Mouse (Mus musculus): Measurements from ENCODE around the gene Ago3. TPM values are rescaled to one million over a fixed set of nuclear protein-coding genes. Genes with fewer than 3 reads are reported as not detected.
A peak's percentile ranks its signal among the peaks of the same experiment; 100 is the strongest.

The Ago3 gene
- total and polyA plus RNA-seq, 2 experiments, result 4.9 to 8.6 TPM

DNA sequence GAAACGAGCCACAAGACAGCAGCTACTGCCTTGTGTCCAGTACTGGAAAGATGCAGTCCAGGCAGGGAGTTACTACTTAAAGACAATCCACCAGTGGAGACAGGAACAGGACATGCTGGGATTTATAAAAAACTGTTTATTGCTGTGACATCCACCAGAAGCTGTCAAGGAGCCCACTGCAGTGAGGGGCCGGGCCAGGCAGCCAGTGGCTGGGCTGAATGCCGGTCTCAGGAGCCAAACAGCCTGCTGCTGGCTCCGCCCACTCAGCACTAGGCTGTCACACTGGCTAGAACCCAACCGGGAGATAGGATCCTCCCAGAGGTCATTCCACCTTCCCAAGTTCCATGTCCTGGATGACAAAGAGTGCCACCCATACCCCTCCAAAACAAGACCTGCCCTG lies 113.4 kb downstream of the Ago3 start:
- H3K27me3 ChIP-seq (ENCODE audit: control insufficient read depth, insufficient read depth, low read length), result no peaks in the 10 kb centered on the region
- 46% methylated on average over 5 of the region's 5 CpGs for WGBS

DNA sequence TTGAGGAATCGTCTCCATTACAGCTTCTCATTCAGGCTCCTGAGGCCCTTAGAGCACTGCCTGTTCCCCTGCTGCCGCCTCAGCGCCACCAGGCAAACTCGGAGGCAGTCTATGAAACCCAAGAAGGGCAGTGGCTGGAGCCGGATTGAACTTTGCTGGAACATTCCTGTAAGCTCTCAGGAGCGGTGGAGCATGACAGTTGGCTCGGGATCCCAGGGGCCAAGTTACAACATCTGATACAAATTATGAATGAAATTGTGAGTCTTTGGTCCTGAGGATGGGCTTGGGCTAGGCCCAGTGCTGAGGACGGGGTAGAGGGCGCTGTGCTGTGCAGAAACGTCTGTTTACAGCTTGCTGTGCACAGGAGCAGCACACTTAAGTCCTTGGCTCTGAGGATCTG lies 115.0 kb downstream of the Ago3 start:
- Histone ChIP-seq H3K4me3 (ENCODE audit: insufficient read depth, low read depth, low read length) (no peak overlapping the region), H3K27ac (replicated peaks; ENCODE audit: insufficient read depth, low read depth, low read length) (no peak overlapping the region), H3K79me2 (ENCODE audit: control insufficient read depth, insufficient read depth, low read length) (no peaks in the 10 kb centered on the region), H3K27me3 (ENCODE audit: control insufficient read depth, insufficient read depth, low read length) (no peaks in the 10 kb centered on the region), H3K36me3 (ENCODE audit: control insufficient read depth, insufficient read depth, low read length) (peaks cover 4% of the 10 kb centered on the region; the same call in 1 of the 2 replicates), H3K9ac (ENCODE audit: low read depth, low read length) (no peak overlapping the region), H3K4me1 (ENCODE audit: control insufficient read depth, insufficient read depth, low read length) (peaks cover 3% of the 10 kb centered on the region; the same call in 1 of the 2 replicates)
- 80% methylated on average over 10 of the region's 10 CpGs for WGBS
- DNase-seq (ENCODE audit: extremely low read depth, low read depth, low spot score), result peak; percentile 31
- TF ChIP-seq CTCF (IDR thresholded peaks at IDR 0.05; ENCODE audit: low read depth, low read length) (no peak), POLR2A (IDR thresholded peaks at IDR 0.05; ENCODE audit: extremely low read depth, insufficient read depth, low read length) (no peak)

More for the DNA sequence above, 113.4 kb downstream of the Ago3 start:
- H3K4me1 ChIP-seq (ENCODE audit: control insufficient read depth, insufficient read depth, low read length), result peaks cover 5% of the 10 kb centered on the region
- H3K79me2 ChIP-seq (ENCODE audit: control insufficient read depth, insufficient read depth, low read length), result peaks cover 2% of the 10 kb centered on the region
- peak; percentile 46 for DNase-seq (ENCODE audit: extremely low read depth, low read depth, low spot score)
- TF ChIP-seq POLR2A (IDR thresholded peaks at IDR 0.05; ENCODE audit: extremely low read depth, insufficient read depth, low read length) (no peak), CTCF (IDR thresholded peaks at IDR 0.05; ENCODE audit: low read depth, low read length) (no peak)
- H3K36me3 ChIP-seq (ENCODE audit: control insufficient read depth, insufficient read depth, low read length), result peaks cover 4% of the 10 kb centered on the region; the same call in 1 of the 2 replicates
- no peak overlapping the region for H3K9ac ChIP-seq (ENCODE audit: low read depth, low read length)
- H3K4me3 ChIP-seq (ENCODE audit: insufficient read depth, low read depth, low read length), result no peak overlapping the region
- no peak overlapping the region for H3K27ac ChIP-seq (replicated peaks; ENCODE audit: insufficient read depth, low read depth, low read length)

DNA sequence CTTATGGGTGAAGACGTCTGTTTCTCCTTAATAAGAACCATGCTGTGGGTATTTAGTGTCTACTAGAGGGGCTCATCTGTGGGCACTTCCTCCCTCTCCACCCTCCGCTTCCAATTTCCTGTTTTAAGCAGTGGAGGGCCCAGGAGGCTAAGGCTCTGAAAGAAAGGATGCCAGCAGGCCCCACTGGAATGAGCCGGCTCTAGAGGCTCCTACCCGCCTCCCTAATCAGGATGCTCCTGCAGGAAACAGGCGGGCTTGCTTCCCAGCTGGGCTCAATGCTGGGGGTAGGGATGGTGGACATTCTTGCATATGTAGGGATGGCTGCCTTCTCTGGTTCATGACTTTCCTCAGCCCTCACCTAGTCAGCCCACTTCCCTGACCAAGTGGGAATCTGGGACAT lies 116.2 kb downstream of the Ago3 start:
- no peaks in the 10 kb centered on the region for H3K79me2 ChIP-seq (ENCODE audit: control insufficient read depth, insufficient read depth, low read length)
- no peaks in the 10 kb centered on the region for H3K27me3 ChIP-seq (ENCODE audit: control insufficient read depth, insufficient read depth, low read length)
- no peak for DNase-seq (ENCODE audit: extremely low read depth, low read depth, low spot score)
- no peak overlapping the region for H3K27ac ChIP-seq (replicated peaks; ENCODE audit: insufficient read depth, low read depth, low read length)
- TF ChIP-seq CTCF (IDR thresholded peaks at IDR 0.05; ENCODE audit: low read depth, low read length), result no peak
- TF ChIP-seq POLR2A (IDR thresholded peaks at IDR 0.05; ENCODE audit: extremely low read depth, insufficient read depth, low read length), result no peak
- H3K4me1 ChIP-seq (ENCODE audit: control insufficient read depth, insufficient read depth, low read length), result peaks cover 3% of the 10 kb centered on the region; the same call in 1 of the 2 replicates
- H3K9ac ChIP-seq (ENCODE audit: low read depth, low read length), result no peak overlapping the region
- no peak overlapping the region for H3K4me3 ChIP-seq (ENCODE audit: insufficient read depth, low read depth, low read length)
- WGBS, result 74% methylated on average over 5 of the region's 5 CpGs
- peaks cover 4% of the 10 kb centered on the region; the same call in 1 of the 2 replicates for H3K36me3 ChIP-seq (ENCODE audit: control insufficient read depth, insufficient read depth, low read length)

DNA sequence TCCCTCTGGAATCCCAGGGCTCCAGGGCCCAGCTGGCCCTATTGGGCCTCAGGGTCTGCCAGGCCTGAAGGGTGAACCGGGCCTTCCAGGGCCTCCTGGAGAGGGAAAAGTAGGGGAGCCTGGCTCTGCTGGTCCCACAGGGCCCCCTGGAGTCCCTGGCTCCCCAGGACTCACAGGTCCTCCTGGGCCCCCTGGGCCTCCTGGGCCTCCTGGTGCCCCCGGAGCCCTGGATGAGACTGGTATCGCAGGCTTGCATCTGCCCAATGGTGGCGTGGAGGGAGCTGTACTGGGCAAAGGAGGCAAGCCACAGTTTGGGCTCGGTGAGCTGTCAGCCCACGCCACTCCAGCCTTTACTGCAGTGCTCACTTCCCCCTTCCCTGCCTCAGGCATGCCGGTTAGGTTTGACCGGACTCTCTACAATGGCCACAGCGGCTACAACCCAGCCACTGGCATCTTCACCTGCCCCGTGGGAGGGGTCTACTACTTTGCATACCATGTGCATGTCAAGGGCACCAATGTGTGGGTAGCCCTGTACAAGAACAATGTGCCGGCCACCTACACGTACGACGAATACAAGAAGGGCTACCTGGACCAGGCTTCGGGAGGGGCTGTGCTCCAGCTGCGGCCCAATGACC lies 117.7 kb downstream of the Ago3 start:
- Histone ChIP-seq H3K27ac (replicated peaks; ENCODE audit: insufficient read depth, low read depth, low read length) (no peak overlapping the region), H3K27me3 (ENCODE audit: control insufficient read depth, insufficient read depth, low read length) (no peaks in the 10 kb centered on the region), H3K4me1 (ENCODE audit: control insufficient read depth, insufficient read depth, low read length) (peaks cover 3% of the 10 kb centered on the region; the same call in 1 of the 2 replicates), H3K36me3 (ENCODE audit: control insufficient read depth, insufficient read depth, low read length) (peaks cover under 1% of the 10 kb centered on the region; the same call in 1 of the 2 replicates), H3K79me2 (ENCODE audit: control insufficient read depth, insufficient read depth, low read length) (no peaks in the 10 kb centered on the region), H3K4me3 (ENCODE audit: insufficient read depth, low read depth, low read length) (no peak overlapping the region), H3K9ac (ENCODE audit: low read depth, low read length) (no peak overlapping the region)
- WGBS, result 96% methylated on average over 16 of the region's 16 CpGs
- no peak for DNase-seq (ENCODE audit: extremely low read depth, low read depth, low spot score)
- no peak for TF ChIP-seq CTCF (IDR thresholded peaks at IDR 0.05; ENCODE audit: low read depth, low read length)
- TF ChIP-seq POLR2A (IDR thresholded peaks at IDR 0.05; ENCODE audit: extremely low read depth, insufficient read depth, low read length), result no peak

DNA sequence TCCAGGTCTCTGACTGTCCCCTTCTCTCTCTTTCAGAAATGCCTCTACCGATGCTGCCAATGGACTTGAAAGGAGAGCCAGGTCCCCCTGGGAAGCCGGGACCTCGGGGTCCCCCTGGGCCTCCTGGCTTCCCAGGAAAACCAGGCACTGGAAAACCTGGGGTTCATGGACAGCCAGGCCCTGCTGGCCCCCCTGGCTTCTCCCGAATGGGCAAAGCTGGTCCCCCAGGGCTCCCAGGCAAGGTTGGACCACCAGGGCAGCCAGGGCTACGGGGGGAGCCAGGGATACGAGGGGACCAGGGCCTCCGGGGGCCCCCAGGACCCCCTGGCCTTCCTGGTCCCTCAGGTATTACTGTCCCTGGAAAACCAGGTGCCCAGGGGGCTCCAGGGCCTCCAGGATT lies 119.0 kb downstream of the Ago3 start:
- Histone ChIP-seq H3K4me1 (ENCODE audit: control insufficient read depth, insufficient read depth, low read length) (peaks cover 3% of the 10 kb centered on the region; the same call in 1 of the 2 replicates), H3K36me3 (ENCODE audit: control insufficient read depth, insufficient read depth, low read length) (no peaks in the 10 kb centered on the region), H3K27me3 (ENCODE audit: control insufficient read depth, insufficient read depth, low read length) (no peaks in the 10 kb centered on the region), H3K79me2 (ENCODE audit: control insufficient read depth, insufficient read depth, low read length) (no peaks in the 10 kb centered on the region), H3K4me3 (ENCODE audit: insufficient read depth, low read depth, low read length) (no peak overlapping the region), H3K9ac (ENCODE audit: low read depth, low read length) (no peak overlapping the region), H3K27ac (replicated peaks; ENCODE audit: insufficient read depth, low read depth, low read length) (no peak overlapping the region)
- TF ChIP-seq POLR2A (IDR thresholded peaks at IDR 0.05; ENCODE audit: extremely low read depth, insufficient read depth, low read length), result no peak
- TF ChIP-seq CTCF (IDR thresholded peaks at IDR 0.05; ENCODE audit: low read depth, low read length), result no peak
- 71% methylated on average over 7 of the region's 7 CpGs for WGBS
- DNase-seq (ENCODE audit: extremely low read depth, low read depth, low spot score), result no peak

DNA sequence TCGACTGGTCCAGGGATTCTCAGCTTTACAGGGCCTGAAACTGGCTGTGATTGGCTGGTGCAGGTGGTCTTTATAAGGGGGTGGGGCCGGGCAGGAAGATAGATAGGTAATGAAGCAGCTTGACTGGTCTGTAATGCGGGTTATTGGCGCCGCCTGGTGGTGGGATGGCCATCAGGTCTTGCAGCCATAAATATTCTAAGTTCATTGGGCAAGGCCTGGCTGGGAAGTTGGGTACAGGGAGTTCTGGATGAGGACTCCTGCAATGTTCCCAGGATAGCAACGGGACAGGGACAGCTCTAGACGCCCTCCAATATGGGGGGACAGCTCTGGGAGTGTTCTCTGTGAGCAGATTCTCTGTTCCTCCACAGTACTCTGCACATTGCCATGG lies 119.4 kb downstream of the Ago3 start:
- 1% methylated on average over 7 of the region's 7 CpGs for WGBS
- Histone ChIP-seq H3K27me3 (ENCODE audit: control insufficient read depth, insufficient read depth, low read length) (no peaks in the 10 kb centered on the region), H3K9ac (ENCODE audit: low read depth, low read length) (no peak overlapping the region), H3K79me2 (ENCODE audit: control insufficient read depth, insufficient read depth, low read length) (no peaks in the 10 kb centered on the region), H3K4me1 (ENCODE audit: control insufficient read depth, insufficient read depth, low read length) (peaks cover 3% of the 10 kb centered on the region; the same call in 1 of the 2 replicates), H3K36me3 (ENCODE audit: control insufficient read depth, insufficient read depth, low read length) (no peaks in the 10 kb centered on the region), H3K27ac (replicated peaks; ENCODE audit: insufficient read depth, low read depth, low read length) (no peak overlapping the region), H3K4me3 (ENCODE audit: insufficient read depth, low read depth, low read length) (no peak overlapping the region)
- TF ChIP-seq POLR2A (IDR thresholded peaks at IDR 0.05; ENCODE audit: extremely low read depth, insufficient read depth, low read length) (no peak), CTCF (IDR thresholded peaks at IDR 0.05; ENCODE audit: low read depth, low read length) (peak; percentile 91)
- DNase-seq (ENCODE audit: extremely low read depth, low read depth, low spot score), result peak; percentile 60
